Mouse (Mus musculus) thymus, adult 2 months (tissue): ENCODE results near the gene Stard10.

Experiments used
- CTCF ChIP-seq: fragments of 200-500 bp; IDR thresholded peaks from 2 replicates; pipeline ENCODE4 v1.5.1; 2012; ENCODE audit warnings: mild to moderate bottlenecking, control low read depth, low read length, moderate library complexity, borderline replicate concordance; ENCODE audit not compliant: control insufficient read depth, poor library complexity, insufficient read depth; ENCODE audit errors: extremely low read depth
- POLR2A ChIP-seq: fragments of 200-500 bp; IDR thresholded peaks from 2 replicates; pipeline ENCODE4 v1.6.1; 2012; ENCODE audit warnings: mild to moderate bottlenecking, low read length, control low read depth, moderate library complexity; ENCODE audit not compliant: control insufficient read depth, poor library complexity, insufficient read depth; ENCODE audit errors: extremely low read depth

- TF ChIP-seq CTCF (no peak), POLR2A (no peak)
Measured at GRCm38 (mm10) chr7:101376701-101377340, 59.9 kb downstream of the Stard10 start.
